Mouse (Mus musculus): ENCODE results near the gene Hnrnpab.

Hnrnpab gene

GRCm38 (mm10) chr11:51602253-51602652 is 4.4 kb downstream of the Hnrnpab start:
- no peak for DNase-seq

DNA sequence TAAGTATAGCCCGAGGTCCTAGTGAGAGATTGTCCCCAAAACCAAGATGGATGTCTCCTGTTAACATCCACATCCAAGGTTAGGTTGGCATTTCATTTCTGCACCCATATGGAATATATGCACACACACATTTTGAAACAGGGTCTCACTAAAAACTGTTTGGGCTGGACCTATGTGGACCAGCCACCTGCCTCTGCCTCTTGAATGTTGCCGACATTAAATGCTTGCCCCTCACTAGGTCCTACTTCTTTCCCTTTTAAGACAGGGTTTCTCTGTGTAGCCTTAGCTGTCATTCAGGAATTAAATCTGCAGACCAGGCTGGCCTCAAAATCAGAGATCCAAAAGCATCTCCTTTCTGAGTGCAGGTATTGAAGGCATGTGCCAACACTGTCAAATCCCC is 9.1 kb downstream of the Hnrnpab start:
- DNase-seq, result no peak

DNA sequence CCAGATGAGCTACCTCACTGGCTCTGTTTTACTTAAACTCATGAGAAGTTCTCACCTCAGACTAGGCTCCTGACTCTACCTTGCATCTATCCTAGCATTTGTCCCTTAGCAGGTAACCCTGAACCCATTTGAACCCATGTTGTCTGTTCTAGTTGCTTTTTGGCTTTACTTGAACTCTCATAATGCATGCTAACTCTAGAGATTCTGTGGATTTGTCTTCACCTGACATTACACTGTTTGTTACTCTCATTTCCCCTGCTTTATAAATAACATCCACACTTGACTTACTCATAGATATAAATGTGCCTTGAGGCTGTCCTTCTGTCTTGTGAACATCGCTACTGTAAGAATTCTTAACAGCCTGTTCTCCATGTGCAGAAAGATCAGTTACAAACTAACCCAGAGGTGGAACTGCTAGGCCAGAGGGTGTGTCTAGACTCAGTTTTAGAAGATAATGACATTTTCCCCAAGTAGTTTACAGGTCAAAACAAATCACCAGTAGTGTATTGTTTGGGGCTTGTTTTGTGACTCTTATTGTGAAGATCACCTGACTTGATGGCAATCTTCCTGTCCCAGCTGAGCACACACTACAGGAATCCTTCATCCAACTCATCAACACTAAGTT is 11.1 kb downstream of the Hnrnpab start:
- DNase-seq, result no peak

GRCm38 (mm10) chr11:51594715-51595350 is 11.8 kb downstream of the Hnrnpab start:
- DNase-seq, result no peak

- DNase-seq, result no peak
Observed at GRCm38 (mm10) chr11:51593849-51594248, 12.8 kb downstream of the Hnrnpab start.

DNA sequence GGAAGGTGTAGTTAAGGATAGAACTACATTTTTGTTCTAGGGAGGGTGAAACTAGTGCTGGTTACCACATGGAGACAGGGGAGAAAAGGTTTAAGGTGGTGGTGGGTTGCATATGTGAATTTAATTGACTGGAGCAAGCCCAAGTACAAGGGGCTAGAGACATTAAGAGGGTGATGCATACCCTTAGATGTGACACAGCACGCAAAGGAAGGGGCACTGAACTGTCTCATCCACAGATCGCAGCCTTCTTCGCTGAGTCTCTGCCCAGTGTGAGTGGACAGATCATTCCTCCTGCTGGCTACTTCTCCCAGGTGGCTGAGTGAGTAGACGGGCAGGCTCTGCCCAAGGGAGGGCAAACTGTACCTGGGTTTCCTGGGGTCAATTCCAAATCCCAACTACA is 13.3 kb downstream of the Hnrnpab start:
- DNase-seq, result no peak

DNA sequence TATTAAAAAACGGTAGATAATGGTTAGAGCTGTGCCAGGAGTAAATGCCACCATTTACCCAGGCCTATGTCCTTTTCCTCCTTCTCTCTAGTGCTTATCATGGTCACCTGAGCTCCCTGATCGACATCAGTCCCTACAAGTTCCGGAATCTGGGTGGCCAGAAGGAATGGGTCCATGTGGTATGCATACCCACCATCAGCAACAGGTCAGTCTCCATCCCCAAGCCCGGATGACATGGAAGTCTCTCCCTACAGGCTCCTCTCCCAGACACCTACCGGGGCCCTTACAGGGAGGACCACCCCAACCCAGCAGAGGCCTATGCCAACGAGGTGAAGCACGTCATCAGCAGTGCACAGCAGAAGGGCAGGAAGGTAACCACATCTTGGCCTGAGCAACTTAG is 14.7 kb downstream of the Hnrnpab start:
- DNase-seq, result no peak

DNA sequence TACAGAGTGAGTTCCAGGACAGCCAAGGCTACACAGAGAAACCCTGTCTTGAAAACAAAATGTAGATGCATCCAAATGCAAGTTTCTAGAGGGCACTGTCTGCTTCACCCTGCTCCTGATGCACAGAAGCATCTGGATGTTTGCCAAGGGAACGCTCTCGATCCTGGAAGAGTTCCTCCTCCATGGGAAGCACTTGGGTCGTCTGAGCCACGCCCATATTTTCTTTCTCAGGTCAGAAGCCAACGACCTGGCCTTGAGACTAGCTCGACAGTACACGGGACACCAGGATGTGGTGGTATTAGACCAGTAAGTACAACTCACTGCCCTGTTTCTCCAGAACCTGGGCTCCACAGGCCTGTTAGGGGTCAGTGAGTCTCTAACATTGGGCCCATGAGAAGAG is 15.5 kb downstream of the Hnrnpab start:
- no peak for DNase-seq

DNA sequence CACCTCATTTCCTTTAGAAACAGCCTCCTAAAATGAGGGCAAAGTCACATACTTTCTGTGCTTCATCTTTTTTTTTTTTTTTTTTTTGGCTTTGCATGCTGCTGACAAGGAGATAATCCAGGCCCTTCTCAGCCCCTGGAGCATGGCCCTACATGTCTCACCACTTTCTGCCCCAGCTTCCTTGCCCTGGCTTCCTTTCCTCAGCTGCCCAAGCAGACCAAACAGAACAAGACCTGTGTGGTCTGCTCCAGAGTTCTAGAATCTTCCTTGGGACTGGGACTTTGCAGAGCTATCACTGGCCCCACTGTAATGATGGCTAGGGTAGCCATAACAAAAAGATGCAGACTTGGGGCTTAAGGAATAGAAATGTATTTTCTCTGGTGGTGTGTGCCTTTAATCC is 16.6 kb downstream of the Hnrnpab start:
- no peak for DNase-seq

DNA sequence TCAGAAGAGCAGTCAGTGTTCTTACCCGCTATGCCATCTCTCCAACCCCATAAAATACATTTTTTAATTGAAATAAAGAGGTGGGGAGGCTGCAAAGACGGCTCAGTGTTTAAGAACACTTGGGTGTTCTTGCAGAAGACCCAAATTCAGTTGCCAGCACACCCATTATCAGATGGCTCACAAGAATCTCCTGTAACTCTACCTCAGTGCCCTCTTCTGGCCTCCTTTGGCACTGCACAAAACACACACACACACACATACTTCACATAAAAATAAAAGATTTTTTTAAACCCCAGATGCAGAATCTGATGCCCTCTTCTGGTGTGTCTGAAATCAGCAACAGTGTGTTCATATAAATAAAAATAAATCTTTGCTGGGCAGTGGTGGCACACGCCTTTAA is 17.8 kb downstream of the Hnrnpab start:
- no peak for DNase-seq

DNA sequence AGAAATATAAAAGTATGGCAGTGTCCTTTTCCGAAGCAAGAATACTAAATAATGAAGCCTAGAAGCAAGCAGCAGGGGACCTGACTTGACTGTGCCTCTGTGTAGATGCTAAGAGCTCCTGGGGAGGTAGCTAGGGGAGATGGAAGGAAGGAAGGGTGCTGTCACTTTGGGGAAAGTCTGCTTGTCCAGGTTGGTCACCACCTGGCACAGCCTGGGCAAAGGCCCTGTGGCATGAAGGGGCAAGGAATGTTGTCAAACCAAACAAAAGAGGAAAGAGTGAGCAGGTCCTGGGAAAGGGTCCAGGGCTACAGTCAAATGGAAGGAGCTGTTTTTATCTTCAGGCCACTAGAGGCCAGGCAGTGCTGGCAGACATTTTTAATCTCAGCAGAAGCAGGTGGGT is 19.6 kb downstream of the Hnrnpab start:
- no peak for DNase-seq

DNA sequence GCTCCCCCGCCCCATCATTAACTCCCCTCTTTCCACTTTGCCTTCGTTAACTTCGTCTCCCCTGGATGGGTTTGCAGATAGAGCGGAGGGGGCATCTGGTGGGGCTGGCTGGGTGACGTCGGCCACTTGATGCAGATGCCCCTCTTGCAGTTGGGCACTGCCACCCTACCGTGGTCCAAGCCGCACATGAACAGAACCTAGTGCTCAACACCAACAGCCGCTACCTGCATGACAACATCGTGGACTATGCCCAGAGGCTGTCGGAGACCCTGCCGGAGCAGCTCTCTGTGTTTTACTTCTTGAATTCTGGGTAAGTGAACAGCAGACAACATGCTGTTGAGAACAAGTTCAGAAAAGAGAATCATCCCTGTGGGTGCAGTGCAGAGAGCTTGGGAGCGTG is 20.2 kb downstream of the Hnrnpab start:
- no peak for DNase-seq

GRCm38 (mm10) chr11:51585608-51586252 is 20.9 kb downstream of the Hnrnpab start:
- DNase-seq, result no peak

- peak; percentile 98 for DNase-seq
Observed at GRCm38 (mm10) chr11:51584431-51585248, 22.0 kb downstream of the Hnrnpab start, which contains the start of gene Phykpl. Gene Phykpl (plus strand): TSS chr11:51584757.

DNA sequence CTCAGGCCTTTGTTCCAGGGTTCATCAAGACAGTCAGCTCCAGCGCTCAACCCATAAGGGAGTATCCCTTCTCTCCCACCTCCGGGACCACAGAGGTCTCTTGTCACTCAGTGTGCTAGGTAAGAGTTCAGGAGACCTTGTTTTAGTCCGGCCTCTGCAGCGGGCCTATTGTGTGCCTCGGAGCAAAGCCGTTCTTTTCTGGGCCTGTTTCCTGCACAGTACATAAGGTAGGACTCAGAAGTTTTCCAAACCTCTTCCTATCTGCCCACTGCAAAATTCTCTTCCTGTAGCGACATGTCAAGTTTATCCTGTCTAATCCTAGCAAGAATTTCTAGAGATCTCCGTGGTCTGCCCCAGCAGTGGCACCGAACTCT is 22.6 kb downstream of the Hnrnpab start:
- no peak for DNase-seq

DNA sequence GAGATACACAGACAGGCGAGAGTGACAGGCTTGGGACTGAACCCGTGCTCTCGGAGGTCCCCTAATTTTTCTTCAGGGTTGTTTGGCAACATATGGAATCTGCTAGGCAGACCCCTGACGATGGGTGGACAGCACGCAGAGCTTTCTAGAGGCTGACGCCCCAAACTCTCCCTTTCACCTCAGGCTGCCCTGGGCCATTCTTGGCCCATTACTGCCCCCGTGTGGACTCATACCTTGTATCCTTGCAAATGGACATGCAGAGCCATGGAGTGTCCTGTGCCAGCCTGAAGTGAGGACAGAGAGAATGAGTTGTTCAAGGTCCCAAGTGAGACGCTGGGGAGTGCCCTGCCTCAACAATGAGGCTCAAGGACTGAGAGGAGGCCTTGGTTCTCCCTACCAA is 23.9 kb downstream of the Hnrnpab start:
- peak; percentile 85 for DNase-seq

DNA sequence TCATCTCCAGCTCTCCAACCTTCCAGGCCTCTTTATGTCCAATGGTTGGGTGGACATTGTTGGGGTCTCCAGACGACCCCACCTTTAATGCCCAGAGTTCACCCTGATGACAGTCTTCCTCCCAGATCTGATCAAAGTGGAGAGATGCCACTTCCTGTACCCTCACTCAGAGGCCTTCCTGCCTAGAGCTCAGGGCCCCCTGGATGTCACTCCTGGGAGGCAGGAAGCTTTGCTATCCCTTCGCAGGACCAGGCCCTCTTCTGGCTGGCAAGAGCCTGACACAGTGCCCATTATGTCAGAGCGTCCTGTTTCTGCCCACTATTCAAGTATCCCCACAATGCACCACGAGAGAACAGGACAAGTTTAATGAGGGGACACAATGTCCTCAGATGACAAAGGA is 27.6 kb downstream of the Hnrnpab start:
- DNase-seq, result no peak

- DNase-seq, result no peak
Observed at GRCm38 (mm10) chr11:51577587-51577986, 29.1 kb downstream of the Hnrnpab start.

- DNase-seq, result no peak
Observed at GRCm38 (mm10) chr11:51576454-51576853, 30.2 kb downstream of the Hnrnpab start.

- DNase-seq, result no peak
Observed at GRCm38 (mm10) chr11:51568801-51569200, 37.8 kb downstream of the Hnrnpab start.

DNA sequence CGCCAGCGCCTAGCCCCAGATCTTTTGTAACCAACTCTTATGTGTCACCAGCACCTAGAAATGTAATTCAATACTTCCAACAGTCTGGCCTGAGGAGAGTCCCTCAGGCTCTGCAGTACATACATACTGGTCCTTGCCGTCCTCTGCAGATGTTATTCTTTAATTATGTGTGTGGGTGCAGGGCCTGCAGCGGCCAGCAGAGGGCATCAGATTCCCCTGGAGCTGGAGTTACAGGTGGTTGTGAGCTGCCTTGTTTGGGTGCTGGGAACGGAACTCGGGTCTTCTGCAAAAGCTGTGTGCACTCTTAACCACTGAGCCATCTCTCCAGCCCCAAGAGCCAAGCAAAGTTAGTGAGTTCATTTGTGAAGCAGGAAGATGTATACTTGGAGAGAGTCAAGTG is 40.7 kb downstream of the Hnrnpab start:
- no peak for DNase-seq

- no peak for DNase-seq
Observed at GRCm38 (mm10) chr11:51565062-51565461, 41.6 kb downstream of the Hnrnpab start.

DNA sequence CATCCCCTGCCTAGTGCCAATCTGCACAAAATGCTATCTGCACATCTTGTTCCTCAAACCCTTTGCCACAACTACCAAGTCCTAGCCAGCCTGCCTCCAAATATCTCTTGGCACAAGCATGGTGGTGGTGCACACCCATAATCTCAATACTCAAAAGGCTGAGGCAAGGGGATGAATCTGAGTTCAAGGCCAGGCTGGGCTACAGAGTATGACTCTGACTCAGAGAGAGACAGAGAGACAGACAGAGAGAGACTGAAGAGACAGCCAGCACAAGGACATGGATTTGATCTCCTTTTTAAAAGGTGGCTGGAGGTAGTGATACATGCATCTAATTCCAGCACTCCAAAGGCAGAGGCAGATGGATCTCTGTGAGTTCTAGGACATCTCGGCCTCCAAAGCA is 43.4 kb downstream of the Hnrnpab start:
- DNase-seq, result no peak

GRCm38 (mm10) chr11:51555066-51555465 is 51.6 kb downstream of the Hnrnpab start:
- DNase-seq, result no peak

Measured in retina, postnatal 1 day (tissue).